Mouse (Mus musculus): ENCODE data around the gene Olfr830.
"Not testable (repeated sequence)": the region's sequence is repeated elsewhere in the genome, so short reads cannot be mapped to it uniquely, and the experiment has no call there.

Gene Olfr830

DNA sequence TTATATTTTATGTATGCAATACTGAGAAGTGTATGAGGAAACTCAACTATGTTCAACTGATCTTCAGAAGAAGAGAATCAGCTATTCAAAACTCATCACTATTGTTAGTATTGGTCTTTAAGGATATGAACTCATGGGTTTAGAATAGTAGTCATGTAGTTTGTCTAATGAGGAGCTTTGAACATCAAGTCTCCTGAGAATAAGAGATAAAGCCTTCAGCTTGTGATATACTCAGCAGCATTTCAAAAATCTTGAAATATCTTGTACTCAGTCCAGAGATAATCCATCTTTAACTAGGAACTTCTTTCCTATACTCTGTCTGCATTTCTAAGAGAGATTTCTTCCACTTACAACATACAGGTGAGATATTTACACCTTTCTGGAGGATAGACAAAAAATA lies at the start of gene Olfr830:
TSS of gene Olfr830 (plus strand) at position 301 of the 400 bp plus-strand sequence.
- no peak for DNase-seq

DNA sequence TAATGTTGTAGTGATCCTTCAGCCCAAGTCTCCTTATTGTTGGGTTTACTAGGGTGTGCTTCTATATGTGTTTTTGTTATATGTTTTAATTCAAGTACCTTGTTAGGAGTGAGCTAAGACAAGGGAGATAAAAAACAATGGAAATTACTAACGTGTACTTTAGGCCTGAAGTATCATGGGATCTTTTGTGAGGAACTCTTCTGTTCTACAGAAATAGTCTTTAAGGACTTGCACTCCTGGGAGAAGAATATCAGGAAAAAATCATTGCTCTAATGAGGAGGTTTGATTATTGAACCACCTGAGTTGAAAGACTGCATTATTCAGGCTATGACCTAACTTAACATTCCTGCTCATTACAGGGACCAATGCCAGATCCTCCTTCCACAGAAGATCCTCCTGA lies 19.9 kb upstream of the Olfr830 start, which contains the start of gene Olfr829:
TSS of gene Olfr829 (plus strand) at position 301 of the 400 bp plus-strand sequence.
- no peak for DNase-seq

DNA sequence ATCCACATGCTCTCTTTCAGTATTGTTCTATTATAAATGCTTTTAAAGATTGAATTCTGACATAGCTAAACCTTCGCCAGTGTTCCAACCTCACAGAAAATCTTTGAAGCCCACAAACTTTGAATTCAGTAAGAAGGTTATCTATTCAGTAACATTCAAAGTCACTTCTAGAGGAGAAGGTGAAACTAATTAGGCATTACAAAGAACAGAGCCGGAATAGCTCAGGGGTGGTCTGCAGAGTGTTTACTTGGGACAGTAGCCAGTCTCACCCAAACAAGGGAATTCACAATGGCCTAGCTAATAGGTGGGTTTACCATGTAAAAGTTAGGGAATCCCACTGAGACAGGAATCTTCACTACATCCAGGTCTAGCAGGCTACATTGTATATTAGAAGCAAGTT lies 33.2 kb downstream of the Olfr830 start:
- DNase-seq: not testable (repeated sequence)

DNA sequence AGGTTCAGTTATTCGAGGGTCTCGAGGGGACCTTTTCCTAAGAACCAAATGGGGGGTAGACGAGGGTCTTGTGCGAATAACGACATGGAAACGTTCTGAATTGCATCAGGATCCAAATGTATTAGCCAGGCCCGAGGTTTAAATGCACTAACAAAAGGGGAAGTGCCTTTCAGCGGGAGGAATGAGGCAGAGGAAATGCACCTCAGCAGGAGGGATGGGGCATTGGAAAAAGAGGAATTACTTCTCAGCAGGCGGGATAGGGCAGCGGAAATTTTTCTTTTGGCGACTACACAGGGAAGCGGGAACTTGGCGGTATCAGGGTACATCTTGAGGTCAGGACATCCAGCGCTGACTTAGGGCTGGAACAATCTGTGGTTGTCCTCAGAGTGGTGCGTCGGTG lies 53.4 kb downstream of the Olfr830 start:
- DNase-seq: not testable (repeated sequence)
